Mouse (Mus musculus): ENCODE results near the gene Pou3f3. TPM values are rescaled to one million over a fixed set of nuclear protein-coding genes. Genes with fewer than 3 reads are reported as not detected.

Pou3f3 gene
- polyA plus RNA-seq, 1 experiment from 2014 or later: 0.04 TPM

DNA sequence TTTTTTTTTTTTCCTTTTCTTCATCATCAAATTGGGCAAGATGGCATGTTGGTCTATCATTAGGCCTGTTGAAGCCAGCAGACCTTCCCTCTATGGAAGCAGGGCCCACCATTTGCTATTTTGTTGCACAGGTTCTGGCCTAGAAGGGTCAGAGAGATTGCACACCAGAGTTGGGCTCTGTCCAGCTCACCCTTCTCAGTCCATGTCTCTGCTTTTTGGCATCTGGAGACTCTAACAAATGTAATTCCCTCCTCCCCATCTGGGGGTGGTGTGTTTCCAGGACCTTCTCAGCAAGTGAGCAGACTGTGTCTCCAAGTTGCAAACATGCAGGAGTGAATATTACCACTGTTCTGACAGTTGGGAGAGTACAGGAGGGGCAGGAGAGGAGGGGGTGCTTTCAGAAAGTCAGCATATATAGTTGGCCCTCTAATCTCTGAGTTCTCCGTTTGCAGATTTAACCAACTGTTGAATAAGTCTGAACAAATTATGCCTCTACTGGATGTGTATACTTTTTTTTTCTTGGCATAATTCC lies 28.3 kb downstream of the Pou3f3 start:
- Histone ChIP-seq H3K4me3 (ENCODE audit: low read depth, low read length) (no peak overlapping the region), H3K36me3 (ENCODE audit: control insufficient read depth, insufficient read depth, low read length) (no peaks in the 10 kb centered on the region), H3K27me3 (ENCODE audit: control insufficient read depth, insufficient read depth, low read length) (no peaks in the 10 kb centered on the region), H3K9me3 (ENCODE audit: control insufficient read depth, low read depth, low read length) (no peaks in the 10 kb centered on the region), H3K27ac (ENCODE audit: low read length) (no peak overlapping the region), H3K4me2 (replicated peaks; ENCODE audit: low read depth, low read length) (no peak overlapping the region), H3K4me1 (ENCODE audit: control insufficient read depth, insufficient read depth, low read length) (no peaks in the 10 kb centered on the region), H3K9ac (replicated peaks; ENCODE audit: low read depth, low read length) (no peak overlapping the region)
- ATAC-seq (ENCODE audit: insufficient number of reproducible peaks, insufficient read depth, low FRiP score, low read depth): no peak
- 84% methylated on average over 1 of the region's 1 CpGs for WGBS

DNA sequence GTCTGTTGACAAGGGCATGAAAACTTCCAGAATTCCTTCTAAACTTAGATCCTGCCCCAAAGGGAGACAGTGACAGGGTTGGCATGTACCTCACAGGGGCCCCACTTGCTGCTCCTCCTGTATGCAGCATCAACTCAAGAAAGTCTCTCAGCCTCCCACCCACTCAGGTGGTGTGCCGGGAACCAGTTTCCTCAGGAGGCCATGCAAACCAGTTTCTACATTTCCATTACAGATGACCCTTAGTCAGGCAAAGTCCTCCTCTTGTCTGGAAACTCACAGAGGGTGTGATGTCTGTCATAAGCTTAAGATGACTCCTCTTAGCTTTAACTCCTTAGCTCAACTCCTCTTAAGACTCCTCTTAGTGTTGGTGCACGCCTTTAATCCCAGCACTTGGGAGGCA lies 29.3 kb downstream of the Pou3f3 start:
- Histone ChIP-seq H3K27me3 (ENCODE audit: control insufficient read depth, insufficient read depth, low read length) (no peaks in the 10 kb centered on the region), H3K36me3 (ENCODE audit: control insufficient read depth, insufficient read depth, low read length) (no peaks in the 10 kb centered on the region), H3K4me3 (ENCODE audit: low read depth, low read length) (no peak overlapping the region), H3K9me3 (ENCODE audit: control insufficient read depth, low read depth, low read length) (no peaks in the 10 kb centered on the region), H3K4me1 (ENCODE audit: control insufficient read depth, insufficient read depth, low read length) (no peaks in the 10 kb centered on the region), H3K9ac (replicated peaks; ENCODE audit: low read depth, low read length) (no peak overlapping the region), H3K27ac (ENCODE audit: low read length) (no peak overlapping the region), H3K4me2 (replicated peaks; ENCODE audit: low read depth, low read length) (no peak overlapping the region)
- WGBS: 85% methylated on average over 2 of the region's 2 CpGs
- no peak for ATAC-seq (ENCODE audit: insufficient number of reproducible peaks, insufficient read depth, low FRiP score, low read depth)

- Histone ChIP-seq H3K27ac (ENCODE audit: low read length) (no peak overlapping the region), H3K4me3 (ENCODE audit: low read depth, low read length) (no peak overlapping the region), H3K9me3 (ENCODE audit: control insufficient read depth, low read depth, low read length) (no peaks in the 10 kb centered on the region), H3K4me2 (replicated peaks; ENCODE audit: low read depth, low read length) (no peak overlapping the region), H3K4me1 (ENCODE audit: control insufficient read depth, insufficient read depth, low read length) (no peaks in the 10 kb centered on the region), H3K9ac (replicated peaks; ENCODE audit: low read depth, low read length) (no peak overlapping the region), H3K27me3 (ENCODE audit: control insufficient read depth, insufficient read depth, low read length) (no peaks in the 10 kb centered on the region), H3K36me3 (ENCODE audit: control insufficient read depth, insufficient read depth, low read length) (no peaks in the 10 kb centered on the region)
- ATAC-seq (ENCODE audit: insufficient number of reproducible peaks, insufficient read depth, low FRiP score, low read depth): no peak
- WGBS: 75% methylated on average over 5 of the region's 5 CpGs
These were observed 31.6 kb downstream of the Pou3f3 start for GRCm38 (mm10) chr1:42727161-42727560.

DNA sequence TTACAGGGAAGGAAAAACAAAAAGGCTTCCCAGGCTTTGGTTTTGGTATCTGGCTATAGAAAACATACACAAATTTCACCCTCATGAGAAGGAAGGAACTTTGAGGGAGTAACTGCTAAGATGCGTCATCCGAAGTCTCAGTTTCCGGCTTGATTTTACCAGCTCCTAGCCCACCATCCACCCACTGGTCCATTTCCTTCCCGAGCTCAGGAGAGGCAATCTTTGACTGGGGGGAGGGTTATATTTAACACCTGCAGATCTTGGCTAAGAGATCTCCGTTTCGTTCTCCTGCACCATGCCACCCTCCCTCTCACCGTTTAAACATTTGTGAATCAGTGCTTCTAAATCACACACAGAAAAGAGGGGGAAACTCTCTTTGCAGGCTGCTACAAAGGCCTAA lies 32.1 kb downstream of the Pou3f3 start:
- Histone ChIP-seq H3K36me3 (ENCODE audit: control insufficient read depth, insufficient read depth, low read length) (no peaks in the 10 kb centered on the region), H3K4me2 (replicated peaks; ENCODE audit: low read depth, low read length) (no peak overlapping the region)
- no peak for ATAC-seq (ENCODE audit: insufficient number of reproducible peaks, insufficient read depth, low FRiP score, low read depth)

DNA sequence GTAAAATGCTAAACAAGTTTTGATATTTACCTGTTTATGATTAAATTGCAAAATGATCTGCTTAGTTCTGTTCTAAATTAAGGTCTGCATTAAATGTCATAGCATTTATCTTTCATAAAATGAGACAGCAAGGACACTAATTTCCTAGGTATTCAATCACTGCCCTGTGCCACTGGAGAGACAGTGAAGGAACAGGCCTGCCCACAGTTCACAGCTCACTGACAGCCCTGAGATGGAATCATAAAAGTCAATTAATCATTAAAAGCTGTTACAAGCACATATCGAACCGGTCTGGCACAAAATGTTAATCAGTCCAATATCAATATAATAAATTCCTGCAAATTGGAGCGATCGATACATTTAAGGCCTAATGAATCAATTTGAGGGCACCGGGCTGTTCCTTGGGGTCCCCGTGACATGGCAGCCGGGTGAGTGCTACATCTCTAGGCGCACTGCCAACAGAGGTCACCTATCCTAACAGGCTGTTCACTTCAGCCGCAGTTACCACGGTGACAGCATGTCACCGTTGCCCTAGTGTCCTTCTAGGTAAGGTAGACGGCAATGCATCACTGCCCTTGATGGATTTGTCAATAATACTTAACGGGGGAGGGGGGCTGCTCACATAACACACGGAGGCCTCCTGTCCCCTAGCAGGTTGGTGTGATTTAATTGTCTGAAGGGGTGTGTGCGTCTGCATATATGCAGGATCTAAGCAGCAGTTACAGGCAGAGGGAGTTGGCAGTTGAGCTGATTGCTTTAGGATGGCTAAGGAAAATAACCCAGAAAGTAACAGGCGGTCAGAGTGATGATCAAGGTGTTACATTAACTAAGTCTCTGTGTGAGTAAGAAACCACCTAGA lies 46.0 kb downstream of the Pou3f3 start:
- Histone ChIP-seq H3K36me3 (ENCODE audit: control insufficient read depth, insufficient read depth, low read length) (no peaks in the 10 kb centered on the region), H3K9me3 (ENCODE audit: control insufficient read depth, low read depth, low read length) (no peaks in the 10 kb centered on the region), H3K27me3 (ENCODE audit: control insufficient read depth, insufficient read depth, low read length) (no peaks in the 10 kb centered on the region), H3K4me1 (ENCODE audit: control insufficient read depth, insufficient read depth, low read length) (no peaks in the 10 kb centered on the region), H3K4me3 (ENCODE audit: low read depth, low read length) (no peak overlapping the region), H3K9ac (replicated peaks; ENCODE audit: low read depth, low read length) (no peak overlapping the region), H3K27ac (ENCODE audit: low read length) (no peak overlapping the region), H3K4me2 (replicated peaks; ENCODE audit: low read depth, low read length) (no peak overlapping the region)
- WGBS: 56% methylated on average over 16 of the region's 16 CpGs
- ATAC-seq (ENCODE audit: insufficient number of reproducible peaks, insufficient read depth, low FRiP score, low read depth): no peak

More for the DNA sequence above, 32.1 kb downstream of the Pou3f3 start:
- no peak overlapping the region for H3K9ac ChIP-seq (replicated peaks; ENCODE audit: low read depth, low read length)
- WGBS: 67% methylated on average over 7 of the region's 7 CpGs
- H3K27me3 ChIP-seq (ENCODE audit: control insufficient read depth, insufficient read depth, low read length): no peaks in the 10 kb centered on the region
- no peaks in the 10 kb centered on the region for H3K4me1 ChIP-seq (ENCODE audit: control insufficient read depth, insufficient read depth, low read length)
- H3K9me3 ChIP-seq (ENCODE audit: control insufficient read depth, low read depth, low read length): no peaks in the 10 kb centered on the region
- no peak overlapping the region for H3K4me3 ChIP-seq (ENCODE audit: low read depth, low read length)
- no peak overlapping the region for H3K27ac ChIP-seq (ENCODE audit: low read length)

- ATAC-seq (ENCODE audit: insufficient number of reproducible peaks, insufficient read depth, low FRiP score, low read depth): no peak
- WGBS: 59% methylated on average over 4 of the region's 4 CpGs
- no peaks in the 10 kb centered on the region for H3K9me3 ChIP-seq (ENCODE audit: control insufficient read depth, low read depth, low read length)
- no peaks in the 10 kb centered on the region for H3K4me1 ChIP-seq (ENCODE audit: control insufficient read depth, insufficient read depth, low read length)
- H3K27ac ChIP-seq (ENCODE audit: low read length): no peak overlapping the region
- H3K4me2 ChIP-seq (replicated peaks; ENCODE audit: low read depth, low read length): no peak overlapping the region
- no peak overlapping the region for H3K4me3 ChIP-seq (ENCODE audit: low read depth, low read length)
- no peak overlapping the region for H3K9ac ChIP-seq (replicated peaks; ENCODE audit: low read depth, low read length)
- no peaks in the 10 kb centered on the region for H3K27me3 ChIP-seq (ENCODE audit: control insufficient read depth, insufficient read depth, low read length)
- H3K36me3 ChIP-seq (ENCODE audit: control insufficient read depth, insufficient read depth, low read length): no peaks in the 10 kb centered on the region
These were observed 46.6 kb downstream of the Pou3f3 start for GRCm38 (mm10) chr1:42742242-42742560.

- Histone ChIP-seq H3K4me2 (replicated peaks; ENCODE audit: low read depth, low read length) (no peak overlapping the region), H3K36me3 (ENCODE audit: control insufficient read depth, insufficient read depth, low read length) (no peaks in the 10 kb centered on the region), H3K9ac (replicated peaks; ENCODE audit: low read depth, low read length) (no peak overlapping the region), H3K4me1 (ENCODE audit: control insufficient read depth, insufficient read depth, low read length) (no peaks in the 10 kb centered on the region), H3K27me3 (ENCODE audit: control insufficient read depth, insufficient read depth, low read length) (no peaks in the 10 kb centered on the region), H3K9me3 (ENCODE audit: control insufficient read depth, low read depth, low read length) (no peaks in the 10 kb centered on the region), H3K27ac (ENCODE audit: low read length) (no peak overlapping the region), H3K4me3 (ENCODE audit: low read depth, low read length) (no peak overlapping the region)
- WGBS: 84% methylated on average over 3 of the region's 3 CpGs
- ATAC-seq (ENCODE audit: insufficient number of reproducible peaks, insufficient read depth, low FRiP score, low read depth): no peak
These were observed 49.5 kb downstream of the Pou3f3 start for GRCm38 (mm10) chr1:42745047-42745446.

DNA sequence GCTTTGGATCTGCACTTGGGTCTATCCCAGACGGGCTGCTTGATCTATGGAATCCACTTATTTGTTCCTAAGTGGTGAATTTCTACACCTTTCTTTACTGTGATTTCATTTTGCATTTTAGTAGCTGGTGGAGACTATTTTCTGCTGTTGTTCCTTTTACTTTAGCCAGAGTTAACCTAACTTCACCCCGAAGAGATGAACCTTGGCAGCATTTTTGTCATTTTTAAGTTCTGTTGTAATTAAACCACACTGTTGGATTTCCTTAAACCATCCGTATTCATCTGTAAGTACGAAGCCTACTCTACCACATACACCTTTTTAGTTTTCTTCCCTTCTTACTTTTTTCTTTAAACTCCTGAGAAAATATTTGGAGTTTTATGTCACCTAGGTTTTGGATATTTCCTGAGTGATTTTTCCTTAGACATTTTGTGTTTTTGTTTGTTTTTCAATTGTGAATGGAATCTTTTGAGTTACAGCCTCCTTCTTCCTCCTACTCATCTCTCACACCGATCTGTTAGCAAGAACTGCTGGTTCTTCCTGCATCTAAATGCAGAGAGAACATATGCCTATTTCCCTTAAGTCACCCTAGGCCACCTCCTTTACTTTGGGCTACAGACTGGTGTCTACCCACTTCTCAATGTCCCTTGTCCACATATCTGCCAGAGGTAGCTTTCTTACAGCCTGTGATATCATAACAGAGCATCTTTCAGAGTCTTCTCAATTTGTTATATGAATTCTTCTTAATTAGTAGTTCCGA lies 54.1 kb downstream of the Pou3f3 start:
- H3K9me3 ChIP-seq (ENCODE audit: control insufficient read depth, low read depth, low read length): no peaks in the 10 kb centered on the region
- H3K4me2 ChIP-seq (replicated peaks; ENCODE audit: low read depth, low read length): no peak overlapping the region
- ATAC-seq (ENCODE audit: insufficient number of reproducible peaks, insufficient read depth, low FRiP score, low read depth): no peak
- H3K4me3 ChIP-seq (ENCODE audit: low read depth, low read length): no peak overlapping the region
- 77% methylated on average over 6 of the region's 6 CpGs for WGBS
- H3K36me3 ChIP-seq (ENCODE audit: control insufficient read depth, insufficient read depth, low read length): no peaks in the 10 kb centered on the region
- no peak overlapping the region for H3K9ac ChIP-seq (replicated peaks; ENCODE audit: low read depth, low read length)
- H3K4me1 ChIP-seq (ENCODE audit: control insufficient read depth, insufficient read depth, low read length): no peaks in the 10 kb centered on the region
- no peak overlapping the region for H3K27ac ChIP-seq (ENCODE audit: low read length)
- no peaks in the 10 kb centered on the region for H3K27me3 ChIP-seq (ENCODE audit: control insufficient read depth, insufficient read depth, low read length)

Data from stomach, embryonic 14.5 days (tissue).